In genomic region chr4:43656339-43657109, GRCm38 (mm10) we compare ENCODE assay signal across 7 mouse cellular contexts. TPM values are rescaled to one million over a fixed set of nuclear protein-coding genes. Genes with fewer than 3 reads are reported as not detected.
DNase-seq lines count a peak whose midpoint lies in the region; ATAC-seq lines count a peak whose summit lies in the region.

Hint2 (minus strand) TSS chr4:43656466.

- no peaks in the 10 kb centered on the region for H3K4me1 ChIP-seq in embryonic facial prominence, embryonic 11.5 days (ENCODE audit: control insufficient read depth, insufficient read depth, low read length)
- peaks cover 23% of the 10 kb centered on the region for H3K4me1 ChIP-seq in limb, embryonic 10.5 days
- H3K4me1 ChIP-seq in midbrain, embryonic 13.5 days (replicated peaks): peaks cover 25% of the 10 kb centered on the region

- peak; percentile 97 for ATAC-seq in embryonic facial prominence, embryonic 11.5 days (replicated peaks; ENCODE audit: insufficient number of reproducible peaks, low FRiP score, low TSS enrichment, low read depth)
- ATAC-seq in granulocyte monocyte progenitor cell, adult 5-6 weeks (replicated peaks; ENCODE audit: poor library complexity, severe bottlenecking): peak; percentile 92
- ATAC-seq in midbrain, embryonic 13.5 days: peak; percentile 98

- WGBS in embryonic facial prominence, embryonic 11.5 days: 2% methylated on average over 34 of the region's 34 CpGs
- WGBS in limb, embryonic 10.5 days: 2% methylated on average over 34 of the region's 34 CpGs
- 2% methylated on average over 33 of the region's 34 CpGs for WGBS in midbrain, embryonic 13.5 days

- H3K9me3 ChIP-seq in embryonic facial prominence, embryonic 11.5 days (replicated peaks; ENCODE audit: control insufficient read depth, low read length): no peaks in the 10 kb centered on the region
- H3K9me3 ChIP-seq in limb, embryonic 10.5 days (replicated peaks): no peaks in the 10 kb centered on the region
- no peaks in the 10 kb centered on the region for H3K9me3 ChIP-seq in midbrain, embryonic 13.5 days

- H3K4me3 ChIP-seq in embryonic facial prominence, embryonic 11.5 days (ENCODE audit: low read depth, low read length): peak within 1 kb of the TSS; percentile 82
- H3K4me3 ChIP-seq in limb, embryonic 10.5 days: peak within 1 kb of the TSS; percentile 87
- peak within 1 kb of the TSS; percentile 79 for H3K4me3 ChIP-seq in midbrain, embryonic 13.5 days (replicated peaks)

- peak within 1 kb of the TSS; percentile 78 for H3K27ac ChIP-seq in embryonic facial prominence, embryonic 11.5 days (replicated peaks; ENCODE audit: low read depth, low read length)
- H3K27ac ChIP-seq in limb, embryonic 10.5 days: peak within 1 kb of the TSS; percentile 93
- H3K27ac ChIP-seq in midbrain, embryonic 13.5 days: peak within 1 kb of the TSS; percentile 93

- peak within 1 kb of the TSS; percentile 60 for H3K4me2 ChIP-seq in embryonic facial prominence, embryonic 11.5 days (ENCODE audit: low read depth, low read length)
- peak within 1 kb of the TSS; percentile 86 for H3K4me2 ChIP-seq in midbrain, embryonic 13.5 days (replicated peaks)

- no peaks in the 10 kb centered on the region for H3K27me3 ChIP-seq in embryonic facial prominence, embryonic 11.5 days (ENCODE audit: control insufficient read depth, insufficient read depth, low read length)
- peaks cover 9% of the 10 kb centered on the region for H3K27me3 ChIP-seq in limb, embryonic 10.5 days (ENCODE audit: low read depth, poor library complexity, severe bottlenecking)
- H3K27me3 ChIP-seq in midbrain, embryonic 13.5 days: peaks cover 14% of the 10 kb centered on the region

- peak within 1 kb of the TSS; percentile 90 for H3K9ac ChIP-seq in embryonic facial prominence, embryonic 11.5 days (replicated peaks; ENCODE audit: low read length)
- H3K9ac ChIP-seq in midbrain, embryonic 13.5 days (replicated peaks): peak within 1 kb of the TSS; percentile 93

- DNase-seq in adrenal gland, postnatal 14 days: peak; percentile 96
- peak; percentile 98 for DNase-seq in embryonic facial prominence, embryonic 11.5 days (ENCODE audit: low spot score)
- DNase-seq in kidney, adult 11 months: peak; percentile 99
- peak; percentile 92 for DNase-seq in limb, embryonic 10.5 days (ENCODE audit: low spot score)
- peak; percentile 84 for DNase-seq in spleen, adult 12 weeks (ENCODE audit: low spot score)

- no peaks in the 10 kb centered on the region for H3K36me3 ChIP-seq in embryonic facial prominence, embryonic 11.5 days (replicated peaks; ENCODE audit: control insufficient read depth, insufficient read depth, low read depth, low read length)
- H3K36me3 ChIP-seq in limb, embryonic 10.5 days: no peaks in the 10 kb centered on the region
- H3K36me3 ChIP-seq in midbrain, embryonic 13.5 days: peaks cover 5% of the 10 kb centered on the region

RNA-seq across cellular contexts. Expression of gene Hint2, which starts in this region (rescaled TPM):
- 91.7 and 99.5 TPM in 2 replicates for total RNA-seq in adrenal gland, postnatal 14 days (2021)
- polyA plus RNA-seq in embryonic facial prominence, embryonic 11.5 days (2014; fragmentation: Nextera tagmentation; extraction: Ambion mirVana): 76.3 and 84.7 TPM in 2 replicates
- 58.6 and 78.3 TPM in 2 replicates for total RNA-seq in granulocyte monocyte progenitor cell, adult 5-6 weeks (2014; fragmentation: Nextera tagmentation)
- total RNA-seq in granulocyte monocyte progenitor cell, adult 5-6 weeks (2017): 55.1 and 63.3 TPM in 2 replicates
- 61.9 and 66.4 TPM in 2 replicates for polyA plus RNA-seq in limb, embryonic 10.5 days (2016; fragmentation: Nextera tagmentation; extraction: Ambion mirVana)
- polyA plus RNA-seq in midbrain, embryonic 13.5 days (2015; fragmentation: Nextera tagmentation; extraction: Ambion mirVana): 75.6 and 77.9 TPM in 2 replicates

Comparison
In these comparisons a context has a peak if more than half of its experiments do, and no peak if none do; other contexts are left out.
1. Peak in every context shown above with its lines: DNase-seq, ATAC-seq, H3K4me3 ChIP-seq and H3K27ac ChIP-seq.